Mouse (Mus musculus): Measurements from ENCODE around the gene Wwox. TPM values are rescaled to one million over a fixed set of nuclear protein-coding genes. Genes with fewer than 3 reads are reported as not detected.

Wwox gene
- total and polyA plus RNA-seq, 3 experiments, result 7.8 to 11.5 (median 9.1) TPM

GRCm38 (mm10) chr8:115026201-115026600 is 586.7 kb downstream of the Wwox start:
- in situ Hi-C loops (cut with MboI; ENCODE audit: low pct_ligation_motif_present, low pct_unique_long_range_greater_than_20kb, low sequenced_read_pairs), result no loop called here
- DNase-seq (ENCODE audit: extremely low read depth), result no peak
- Histone ChIP-seq H3K27ac (ENCODE audit: insufficient read depth, low read depth) (no peak overlapping the region), H3K4me3 (replicated peaks in 1 of 3; ENCODE audit: low read depth in 2 of 3, low read length in 2 of 3, poor library complexity in 1 of 3) (no peak overlapping the region), H3K36me3 (replicated peaks in 1 of 2; ENCODE audit: control insufficient read depth in 1 of 2, insufficient read depth in 1 of 2, low read length in 1 of 2) (no peaks in the 10 kb centered on the region), H3K4me1 (ENCODE audit: control insufficient read depth in 1 of 2, insufficient read depth in 2 of 2) (no peaks in the 10 kb centered on the region), H3K9ac (ENCODE audit: insufficient read depth, low read depth) (no peak overlapping the region), H3K27me3 (replicated peaks) (no peaks in the 10 kb centered on the region), H3K9me3 (replicated peaks; ENCODE audit: low read length) (no peaks in the 10 kb centered on the region), H3K79me2 (replicated peaks; ENCODE audit: control insufficient read depth, extremely low read depth, insufficient read depth, poor library complexity, severe bottlenecking) (no peaks in the 10 kb centered on the region), H3K4me2 (ENCODE audit: insufficient read depth, low read depth, poor library complexity, severe bottlenecking) (no peak overlapping the region)
- TF ChIP-seq RAD21 (IDR thresholded peaks at IDR 0.05; ENCODE audit: low read depth, low read length) (no peak), TBP (conservative IDR thresholded peaks at IDR 0.05; ENCODE audit: low read depth, low read length) (no peak), ETS1 (conservative IDR thresholded peaks at IDR 0.05; ENCODE audit: low read depth, low read length) (no peak), CHD1 (IDR thresholded peaks at IDR 0.05; ENCODE audit: low read depth, low read length) (no peak), MYC (IDR thresholded peaks at IDR 0.05; ENCODE audit: low read depth, low read length) (no peak), JUND (conservative IDR thresholded peaks at IDR 0.05; ENCODE audit: low read depth, low read length) (no peak), IRF4 (IDR thresholded peaks at IDR 0.05; ENCODE audit: low read depth, low read length) (no peak), HCFC1 (IDR thresholded peaks at IDR 0.05; ENCODE audit: low read depth, low read length) (no peak), ZNF384 (IDR thresholded peaks at IDR 0.05; ENCODE audit: low read depth, low read length) (no peak), POLR2AphosphoS2 (IDR thresholded peaks at IDR 0.05; ENCODE audit: low read depth, low read length) (no peak), UBTF (IDR thresholded peaks at IDR 0.05; ENCODE audit: low read depth, low read length) (no peak), MAX (IDR thresholded peaks at IDR 0.05; ENCODE audit: low read length) (no peak), MEF2A (IDR thresholded peaks at IDR 0.05; ENCODE audit: borderline replicate concordance, low read depth, low read length) (no peak), TCF12 (IDR thresholded peaks at IDR 0.05; ENCODE audit: low read depth, low read length) (no peak), MAZ (IDR thresholded peaks at IDR 0.05; ENCODE audit: low read depth, low read length) (no peak), JUN (IDR thresholded peaks at IDR 0.05; ENCODE audit: insufficient read depth, low read depth, low read length) (no peak), E2F4 (IDR thresholded peaks at IDR 0.05; ENCODE audit: insufficient replicate concordance, low read depth, low read length) (no peak), BHLHE40 (IDR thresholded peaks at IDR 0.05; ENCODE audit: low read depth, low read length) (no peak)
- dilution Hi-C loops (cut with MboI; ENCODE audit: extremely low pct_ligation_motif_present, extremely low pct_unique_long_range_greater_than_20kb, low sequenced_read_pairs), result no loop called here

- Histone ChIP-seq H3K27me3 (replicated peaks) (no peaks in the 10 kb centered on the region), H3K4me1 (ENCODE audit: control insufficient read depth in 1 of 2, insufficient read depth in 2 of 2) (peaks cover 0 to 8% of the 10 kb centered on the region in 2 experiments; a peak in 2 of 4 replicates), H3K9me3 (replicated peaks; ENCODE audit: low read length) (no peaks in the 10 kb centered on the region), H3K4me2 (ENCODE audit: insufficient read depth, low read depth, poor library complexity, severe bottlenecking) (no peak overlapping the region), H3K4me3 (replicated peaks in 1 of 3; ENCODE audit: low read depth in 2 of 3, low read length in 2 of 3, poor library complexity in 1 of 3) (no peak overlapping the region), H3K79me2 (replicated peaks; ENCODE audit: control insufficient read depth, extremely low read depth, insufficient read depth, poor library complexity, severe bottlenecking) (no peaks in the 10 kb centered on the region), H3K36me3 (replicated peaks in 1 of 2; ENCODE audit: control insufficient read depth in 1 of 2, insufficient read depth in 1 of 2, low read length in 1 of 2) (no peaks in the 10 kb centered on the region), H3K27ac (ENCODE audit: insufficient read depth, low read depth) (no peak overlapping the region), H3K9ac (ENCODE audit: insufficient read depth, low read depth) (no peak overlapping the region)
- TF ChIP-seq ELF1 (IDR thresholded peaks at IDR 0.05; ENCODE audit: low read depth, low read length) (no peak), USF1 (IDR thresholded peaks at IDR 0.05; ENCODE audit: low read depth, low read length) (no peak)
- in situ Hi-C loops (cut with MboI; ENCODE audit: low pct_ligation_motif_present, low pct_unique_long_range_greater_than_20kb, low sequenced_read_pairs) (no loop called here), dilution Hi-C loops (cut with MboI; ENCODE audit: extremely low pct_ligation_motif_present, extremely low pct_unique_long_range_greater_than_20kb, low sequenced_read_pairs) (no loop called here)
- no peak for DNase-seq (ENCODE audit: extremely low read depth)
Observed at GRCm38 (mm10) chr8:115033194-115033593, 593.7 kb downstream of the Wwox start.
